Mouse (Mus musculus): ENCODE measurements around the gene Msx3.

Msx3 gene

GRCm38 (mm10) chr7:140048361-140049114, at the start of gene Msx3:
Gene Msx3 (minus strand): TSS chr7:140049089.
- DNase-seq = no peak

GRCm38 (mm10) chr7:140098466-140098865, 49.6 kb upstream of the Msx3 start:
- DNase-seq = no peak

GRCm38 (mm10) chr7:140096055-140096454, 47.2 kb upstream of the Msx3 start:
- DNase-seq = no peak

- no peak for DNase-seq
Observed at GRCm38 (mm10) chr7:140095556-140095955, 46.7 kb upstream of the Msx3 start.

- no peak for DNase-seq
Observed at GRCm38 (mm10) chr7:140094954-140095353, 46.1 kb upstream of the Msx3 start.

- no peak for DNase-seq
Observed at GRCm38 (mm10) chr7:140092924-140093528, 44.1 kb upstream of the Msx3 start, which contains the start of gene Prap1. Gene Prap1 (plus strand): TSS chr7:140093395.

GRCm38 (mm10) chr7:140090601-140091000, 41.7 kb upstream of the Msx3 start:
- DNase-seq = no peak

- DNase-seq = no peak
Observed at GRCm38 (mm10) chr7:140082242-140082678, 33.4 kb upstream of the Msx3 start, which contains the start of gene Caly. Gene Caly (minus strand): TSS chr7:140082548.

GRCm38 (mm10) chr7:140081408-140082241, 32.7 kb upstream of the Msx3 start:
- DNase-seq = no peak

GRCm38 (mm10) chr7:140080503-140081156, 31.7 kb upstream of the Msx3 start:
- DNase-seq = peak; percentile 55

GRCm38 (mm10) chr7:140078711-140079110, 29.8 kb upstream of the Msx3 start:
- peak; percentile 75 for DNase-seq

GRCm38 (mm10) chr7:140077698-140078097, 28.8 kb upstream of the Msx3 start:
- no peak for DNase-seq

- no peak for DNase-seq
Observed at GRCm38 (mm10) chr7:140070042-140070711, 21.3 kb upstream of the Msx3 start.

GRCm38 (mm10) chr7:140067397-140067796, 18.5 kb upstream of the Msx3 start:
- DNase-seq = no peak

- DNase-seq = peak; percentile 76
Observed at GRCm38 (mm10) chr7:140063092-140063491, 14.2 kb upstream of the Msx3 start.

GRCm38 (mm10) chr7:140062307-140062706, 13.4 kb upstream of the Msx3 start:
- DNase-seq = peak; percentile 15

- DNase-seq = no peak
Observed at GRCm38 (mm10) chr7:140061832-140062130, 12.9 kb upstream of the Msx3 start.

- DNase-seq = peak; percentile 26
Observed at GRCm38 (mm10) chr7:140060936-140061831, 12.3 kb upstream of the Msx3 start.

- no peak for DNase-seq
Observed at GRCm38 (mm10) chr7:140059601-140060000, 10.7 kb upstream of the Msx3 start.

- DNase-seq = no peak
Observed at GRCm38 (mm10) chr7:140058528-140058927, 9.6 kb upstream of the Msx3 start.
